Mouse (Mus musculus) adipose tissue, adult 10 weeks (tissue): ENCODE results near the gene 4921511C20Rik. TPM values are rescaled to one million over a fixed set of nuclear protein-coding genes. Genes with fewer than 3 reads are reported as not detected.

Experiments
- polyA plus RNA-seq: library from polyadenylated mRNA; stranded (reverse); fragments of 350-450 nt; fragmentation: Illumina TruSeq; extraction: RNeasy Lipid Tissue Mini Kit (QIAGEN cat#74804); gene quantifications from one replicate; pipeline ENCODE4 v1.2.3, GENCODE M21; 2014; ENCODE audit warnings: low read depth, low replicate concordance

4921511C20Rik gene
- polyA plus RNA-seq: 0.25 TPM

GRCm38 (mm10) chrX:127393993-127394392 lies at the start of gene 4921511C20Rik:
Gene 4921511C20Rik (plus strand): TSS chrX:127394293.

